Mouse (Mus musculus): ENCODE measurements around the gene Tgfb3.

GRCm38 (mm10) chr12:86046776-86047175 lies 32.1 kb downstream of the Tgfb3 start:
- no peak for TF ChIP-seq CTCF (IDR thresholded peaks at IDR 0.05; ENCODE audit: low read depth, low read length)
- TF ChIP-seq POLR2A (IDR thresholded peaks at IDR 0.05; ENCODE audit: extremely low read depth, insufficient read depth, low read length) = no peak
